Mouse (Mus musculus): Measurements from ENCODE around the gene Celf6. TPM values are rescaled to one million over a fixed set of nuclear protein-coding genes. Genes with fewer than 3 reads are reported as not detected.
A peak's percentile ranks its signal among the peaks of the same experiment; 100 is the strongest.

Celf6 gene
- not detected in 2 replicates for polyA plus RNA-seq (2014; fragmentation: Nextera tagmentation; extraction: Ambion mirVana)

GRCm38 (mm10) chr9:59577844-59578504 is at the start of gene Celf6:
Celf6 (plus strand) TSS chr9:59577917.
- peak within 1 kb of the TSS; percentile 22 for H3K4me3 ChIP-seq (ENCODE audit: low read depth, low read length)
- peaks cover 13% of the 10 kb centered on the region; the same call in 1 of the 2 replicates for H3K27me3 ChIP-seq (ENCODE audit: control insufficient read depth, insufficient read depth, low read length)
- no peaks in the 10 kb centered on the region for H3K36me3 ChIP-seq (ENCODE audit: control insufficient read depth, insufficient read depth, low read length)
- no peaks in the 10 kb centered on the region for H3K9me3 ChIP-seq (ENCODE audit: control insufficient read depth, low read length)
- H3K4me2 ChIP-seq (ENCODE audit: low read depth, severe bottlenecking): peak within 1 kb of the TSS; percentile 67
- 1% methylated on average over 56 of the region's 61 CpGs for WGBS
- H3K4me1 ChIP-seq (ENCODE audit: control insufficient read depth, insufficient read depth, low read length): peaks cover 3% of the 10 kb centered on the region; the same call in 1 of the 2 replicates
- H3K27ac ChIP-seq (replicated peaks; ENCODE audit: low read depth, low read length): no peak within 1 kb of the TSS
- no peak within 1 kb of the TSS for H3K9ac ChIP-seq (ENCODE audit: low read length)
- DNase-seq (ENCODE audit: low spot score) (peak; percentile 100), ATAC-seq (ENCODE audit: insufficient number of reproducible peaks, low FRiP score, low TSS enrichment, low read depth) (peak; percentile 98)

- ATAC-seq (ENCODE audit: insufficient number of reproducible peaks, low FRiP score, low TSS enrichment, low read depth) (no peak), DNase-seq (ENCODE audit: low spot score) (no peak)
- Histone ChIP-seq H3K27ac (replicated peaks; ENCODE audit: low read depth, low read length) (no peak overlapping the region), H3K4me1 (ENCODE audit: control insufficient read depth, insufficient read depth, low read length) (no peaks in the 10 kb centered on the region), H3K9me3 (ENCODE audit: control insufficient read depth, low read length) (no peaks in the 10 kb centered on the region), H3K36me3 (ENCODE audit: control insufficient read depth, insufficient read depth, low read length) (no peaks in the 10 kb centered on the region), H3K9ac (ENCODE audit: low read length) (no peak overlapping the region), H3K27me3 (ENCODE audit: control insufficient read depth, insufficient read depth, low read length) (no peaks in the 10 kb centered on the region), H3K4me2 (ENCODE audit: low read depth, severe bottlenecking) (no peak overlapping the region), H3K4me3 (ENCODE audit: low read depth, low read length) (no peak overlapping the region)
- 84% methylated on average over 2 of the region's 2 CpGs for WGBS
These were observed 49.4 kb upstream of the Celf6 start for GRCm38 (mm10) chr9:59528274-59528673.

- WGBS: 47% methylated on average over 5 of the region's 5 CpGs
- no peaks in the 10 kb centered on the region for H3K36me3 ChIP-seq (ENCODE audit: control insufficient read depth, insufficient read depth, low read length)
- DNase-seq (ENCODE audit: low spot score) (no peak), ATAC-seq (ENCODE audit: insufficient number of reproducible peaks, low FRiP score, low TSS enrichment, low read depth) (no peak)
- H3K9ac ChIP-seq (ENCODE audit: low read length): no peak overlapping the region
- H3K27ac ChIP-seq (replicated peaks; ENCODE audit: low read depth, low read length): no peak overlapping the region
- H3K27me3 ChIP-seq (ENCODE audit: control insufficient read depth, insufficient read depth, low read length): no peaks in the 10 kb centered on the region
- no peak overlapping the region for H3K4me3 ChIP-seq (ENCODE audit: low read depth, low read length)
- no peaks in the 10 kb centered on the region for H3K9me3 ChIP-seq (ENCODE audit: control insufficient read depth, low read length)
- no peaks in the 10 kb centered on the region for H3K4me1 ChIP-seq (ENCODE audit: control insufficient read depth, insufficient read depth, low read length)
- no peak overlapping the region for H3K4me2 ChIP-seq (ENCODE audit: low read depth, severe bottlenecking)
These were observed 46.1 kb upstream of the Celf6 start for GRCm38 (mm10) chr9:59531645-59532044.

GRCm38 (mm10) chr9:59533422-59533821 is 44.3 kb upstream of the Celf6 start:
- no peaks in the 10 kb centered on the region for H3K4me1 ChIP-seq (ENCODE audit: control insufficient read depth, insufficient read depth, low read length)
- ATAC-seq (ENCODE audit: insufficient number of reproducible peaks, low FRiP score, low TSS enrichment, low read depth) (no peak), DNase-seq (ENCODE audit: low spot score) (no peak)
- H3K27me3 ChIP-seq (ENCODE audit: control insufficient read depth, insufficient read depth, low read length): no peaks in the 10 kb centered on the region
- H3K4me3 ChIP-seq (ENCODE audit: low read depth, low read length): no peak overlapping the region
- H3K9ac ChIP-seq (ENCODE audit: low read length): no peak overlapping the region
- H3K36me3 ChIP-seq (ENCODE audit: control insufficient read depth, insufficient read depth, low read length): no peaks in the 10 kb centered on the region
- H3K27ac ChIP-seq (replicated peaks; ENCODE audit: low read depth, low read length): no peak overlapping the region
- H3K9me3 ChIP-seq (ENCODE audit: control insufficient read depth, low read length): no peaks in the 10 kb centered on the region
- H3K4me2 ChIP-seq (ENCODE audit: low read depth, severe bottlenecking): no peak overlapping the region
- WGBS: 61% methylated on average over 2 of the region's 2 CpGs

GRCm38 (mm10) chr9:59533889-59534288 is 43.8 kb upstream of the Celf6 start:
- H3K4me2 ChIP-seq (ENCODE audit: low read depth, severe bottlenecking): no peak overlapping the region
- H3K4me1 ChIP-seq (ENCODE audit: control insufficient read depth, insufficient read depth, low read length): no peaks in the 10 kb centered on the region
- H3K9me3 ChIP-seq (ENCODE audit: control insufficient read depth, low read length): no peaks in the 10 kb centered on the region
- H3K27me3 ChIP-seq (ENCODE audit: control insufficient read depth, insufficient read depth, low read length): no peaks in the 10 kb centered on the region
- no peak for ATAC-seq (ENCODE audit: insufficient number of reproducible peaks, low FRiP score, low TSS enrichment, low read depth)
- no peaks in the 10 kb centered on the region for H3K36me3 ChIP-seq (ENCODE audit: control insufficient read depth, insufficient read depth, low read length)
- DNase-seq (ENCODE audit: low spot score): no peak
- no peak overlapping the region for H3K4me3 ChIP-seq (ENCODE audit: low read depth, low read length)
- H3K9ac ChIP-seq (ENCODE audit: low read length): no peak overlapping the region
- WGBS: 61% methylated on average over 4 of the region's 4 CpGs
- no peak overlapping the region for H3K27ac ChIP-seq (replicated peaks; ENCODE audit: low read depth, low read length)

GRCm38 (mm10) chr9:59537651-59538050 is 40.1 kb upstream of the Celf6 start:
- H3K27me3 ChIP-seq (ENCODE audit: control insufficient read depth, insufficient read depth, low read length): no peaks in the 10 kb centered on the region
- 0 out of 2 replicates have a peak, but pooled peaks cover 3% of the 10 kb centered on the region for H3K4me1 ChIP-seq (ENCODE audit: control insufficient read depth, insufficient read depth, low read length)
- no peak for ATAC-seq (ENCODE audit: insufficient number of reproducible peaks, low FRiP score, low TSS enrichment, low read depth)
- 84% methylated on average over 3 of the region's 3 CpGs for WGBS
- no peak overlapping the region for H3K4me2 ChIP-seq (ENCODE audit: low read depth, severe bottlenecking)
- H3K27ac ChIP-seq (replicated peaks; ENCODE audit: low read depth, low read length): no peak overlapping the region
- H3K4me3 ChIP-seq (ENCODE audit: low read depth, low read length): no peak overlapping the region
- H3K9me3 ChIP-seq (ENCODE audit: control insufficient read depth, low read length): no peaks in the 10 kb centered on the region
- no peak overlapping the region for H3K9ac ChIP-seq (ENCODE audit: low read length)
- H3K36me3 ChIP-seq (ENCODE audit: control insufficient read depth, insufficient read depth, low read length): no peaks in the 10 kb centered on the region
- no peak for DNase-seq (ENCODE audit: low spot score)

- DNase-seq (ENCODE audit: low spot score): peak; percentile 92
- peak; percentile 83 for ATAC-seq (ENCODE audit: insufficient number of reproducible peaks, low FRiP score, low TSS enrichment, low read depth)
These were observed 38.1 kb upstream of the Celf6 start, which contains the start of the genes Hexa and Tmem202 for GRCm38 (mm10) chr9:59539441-59540137. Hexa (plus strand) TSS chr9:59539540. Tmem202 (minus strand) TSS chr9:59539847.

GRCm38 (mm10) chr9:59541617-59542016 is 36.1 kb upstream of the Celf6 start:
- DNase-seq (ENCODE audit: low spot score) (no peak), ATAC-seq (ENCODE audit: insufficient number of reproducible peaks, low FRiP score, low TSS enrichment, low read depth) (no peak)
- WGBS: 90% methylated on average over 6 of the region's 6 CpGs
- Histone ChIP-seq H3K9me3 (ENCODE audit: control insufficient read depth, low read length) (no peaks in the 10 kb centered on the region), H3K27me3 (ENCODE audit: control insufficient read depth, insufficient read depth, low read length) (no peaks in the 10 kb centered on the region), H3K9ac (ENCODE audit: low read length) (no peak overlapping the region), H3K4me1 (ENCODE audit: control insufficient read depth, insufficient read depth, low read length) (0 out of 2 replicates have a peak, but pooled peaks cover 3% of the 10 kb centered on the region), H3K4me3 (ENCODE audit: low read depth, low read length) (no peak overlapping the region), H3K36me3 (ENCODE audit: control insufficient read depth, insufficient read depth, low read length) (no peaks in the 10 kb centered on the region), H3K4me2 (ENCODE audit: low read depth, severe bottlenecking) (no peak overlapping the region), H3K27ac (replicated peaks; ENCODE audit: low read depth, low read length) (no peak overlapping the region)

More at GRCm38 (mm10) chr9:59539441-59540137, 38.1 kb upstream of the Celf6 start, which contains the start of the genes Hexa and Tmem202:
- Histone ChIP-seq H3K27me3 (ENCODE audit: control insufficient read depth, insufficient read depth, low read length) (no peaks in the 10 kb centered on the region), H3K4me3 (ENCODE audit: low read depth, low read length) (peak within 1 kb of the TSS; percentile 69), H3K9me3 (ENCODE audit: control insufficient read depth, low read length) (no peaks in the 10 kb centered on the region), H3K4me1 (ENCODE audit: control insufficient read depth, insufficient read depth, low read length) (0 out of 2 replicates have a peak, but pooled peaks cover 3% of the 10 kb centered on the region), H3K36me3 (ENCODE audit: control insufficient read depth, insufficient read depth, low read length) (no peaks in the 10 kb centered on the region), H3K9ac (ENCODE audit: low read length) (peak within 1 kb of the TSS; percentile 74), H3K27ac (replicated peaks; ENCODE audit: low read depth, low read length) (no peak within 1 kb of the TSS), H3K4me2 (ENCODE audit: low read depth, severe bottlenecking) (peak within 1 kb of the TSS; percentile 89)
- WGBS: 4% methylated on average over 55 of the region's 55 CpGs

Measured in limb, embryonic 11.5 days (tissue).